Mouse (Mus musculus) brown adipose tissue, adult 24 weeks (tissue): Measurements from ENCODE around the gene 4930469K13Rik. TPM values are rescaled to one million over a fixed set of nuclear protein-coding genes. Genes with fewer than 3 reads are reported as not detected.
A peak's percentile ranks its signal among the peaks of the same experiment; 100 is the strongest.

Experiments used
- H3K27ac ChIP-seq: fragments of 200-500 bp; replicated peaks from 2 replicates; pipeline ENCODE4 v1.5.1; 2012; ENCODE audit warnings: low read depth, mild to moderate bottlenecking, low read length
- H3K4me1 ChIP-seq: fragments of 200-500 bp; 2 replicates; pipeline ENCODE4 v1.6.1; 2012; ENCODE audit warnings: low read length, mixed read lengths; ENCODE audit not compliant: control insufficient read depth, insufficient read depth, insufficient read length
- H3K4me3 ChIP-seq: fragments of 200-500 bp; 2 replicates; pipeline ENCODE4 v1.5.1; 2012; ENCODE audit warnings: low read depth, mild to moderate bottlenecking, low read length, moderate library complexity; ENCODE audit not compliant: insufficient read depth
- polyA plus RNA-seq: library from polyadenylated mRNA; stranded (reverse); fragments of >200 nt; gene quantifications from 2 replicates; pipeline ENCODE4 v1.2.4, GENCODE M21; 2012; ENCODE audit not compliant: missing spikeins, insufficient read depth, insufficient read length

Gene 4930469K13Rik
- polyA plus RNA-seq, 1 experiment, result not detected

DNA sequence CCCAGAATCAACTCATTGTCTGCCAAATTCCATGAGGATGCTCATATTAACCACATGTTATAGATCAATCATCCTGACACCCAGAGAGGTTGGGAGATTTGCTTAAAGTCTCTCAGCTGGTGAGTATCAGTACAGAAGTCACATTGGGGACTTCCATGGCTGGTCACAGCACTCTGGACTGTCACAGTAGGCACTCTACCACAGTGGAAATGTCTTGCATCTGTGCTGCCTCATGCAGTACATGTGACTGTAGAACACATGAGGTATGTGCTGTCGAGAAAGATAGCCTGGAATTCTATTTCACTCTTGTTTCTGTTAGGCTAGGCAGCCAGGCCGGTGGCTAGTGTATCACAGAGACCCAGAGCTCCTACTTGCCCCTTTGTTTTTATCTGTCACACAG is 63.6 kb downstream of the 4930469K13Rik start:
- H3K27ac ChIP-seq, result no peak overlapping the region
- H3K4me1 ChIP-seq, result no peaks in the 10 kb centered on the region
- no peak overlapping the region for H3K4me3 ChIP-seq

DNA sequence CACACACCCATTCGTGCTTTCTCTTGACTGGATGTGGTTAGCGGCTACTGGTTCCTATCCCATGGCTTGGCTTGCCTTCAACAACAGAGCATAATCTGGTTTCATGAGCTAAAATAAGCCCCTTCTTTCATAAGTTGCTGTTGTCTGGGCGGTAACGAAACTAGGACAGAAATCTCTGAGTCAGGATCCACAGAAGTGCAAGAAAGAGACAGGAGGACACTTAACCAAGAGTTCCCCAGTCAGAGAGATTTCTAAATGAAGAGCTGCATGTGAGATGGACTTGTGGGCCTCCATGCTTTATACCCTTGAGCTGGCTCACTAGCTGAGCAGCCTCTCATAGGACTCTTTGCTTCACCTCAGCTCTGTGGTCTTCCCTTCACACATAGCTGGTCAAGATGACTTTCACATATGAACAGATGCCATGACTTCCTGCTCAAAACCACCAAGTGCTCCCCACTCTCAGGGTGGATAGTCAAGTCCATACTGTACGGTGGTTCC is 64.3 kb downstream of the 4930469K13Rik start:
- no peaks in the 10 kb centered on the region for H3K4me1 ChIP-seq
- no peak overlapping the region for H3K27ac ChIP-seq
- H3K4me3 ChIP-seq, result no peak overlapping the region

DNA sequence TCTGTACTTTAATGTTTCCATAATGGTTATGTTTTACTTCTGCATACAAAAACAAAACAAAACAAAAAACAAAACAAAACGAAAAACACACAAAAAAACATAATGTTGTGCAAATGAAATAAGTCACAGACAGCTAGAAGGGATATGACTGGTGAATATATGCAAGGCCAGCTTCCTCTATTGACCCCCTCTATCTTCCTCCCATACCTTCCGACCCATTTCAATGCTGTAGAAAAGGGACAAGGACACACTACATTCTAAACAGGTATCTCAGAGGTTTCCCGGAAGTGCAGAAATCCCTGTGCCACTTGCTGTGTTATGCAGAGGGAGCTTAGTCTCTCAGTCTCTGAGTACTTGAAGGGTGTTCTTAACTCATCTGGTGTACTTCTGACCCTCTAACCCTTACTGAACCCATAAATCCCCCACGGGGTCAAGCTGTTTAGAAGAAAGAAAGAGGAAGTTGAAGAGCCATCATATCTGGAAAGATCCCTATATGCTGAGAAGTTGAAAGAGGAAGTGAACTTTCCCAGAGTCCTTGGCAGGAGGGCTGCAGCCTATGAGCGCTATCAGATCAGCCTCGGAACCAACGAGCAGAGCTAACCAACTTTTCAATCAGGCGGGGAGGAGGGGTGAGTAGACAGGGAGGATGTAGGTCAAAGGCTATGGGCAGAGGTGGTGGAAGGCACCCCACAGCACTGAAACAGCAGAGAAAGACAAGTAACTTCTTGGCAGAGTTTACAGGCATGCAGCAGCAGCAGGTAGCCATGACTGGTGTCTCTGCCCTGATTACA is 67.1 kb downstream of the 4930469K13Rik start:
- H3K4me3 ChIP-seq, result no peak overlapping the region
- no peaks in the 10 kb centered on the region for H3K4me1 ChIP-seq
- H3K27ac ChIP-seq, result peak overlapping the region; percentile 39; the same call in 1 of the 2 replicates

DNA sequence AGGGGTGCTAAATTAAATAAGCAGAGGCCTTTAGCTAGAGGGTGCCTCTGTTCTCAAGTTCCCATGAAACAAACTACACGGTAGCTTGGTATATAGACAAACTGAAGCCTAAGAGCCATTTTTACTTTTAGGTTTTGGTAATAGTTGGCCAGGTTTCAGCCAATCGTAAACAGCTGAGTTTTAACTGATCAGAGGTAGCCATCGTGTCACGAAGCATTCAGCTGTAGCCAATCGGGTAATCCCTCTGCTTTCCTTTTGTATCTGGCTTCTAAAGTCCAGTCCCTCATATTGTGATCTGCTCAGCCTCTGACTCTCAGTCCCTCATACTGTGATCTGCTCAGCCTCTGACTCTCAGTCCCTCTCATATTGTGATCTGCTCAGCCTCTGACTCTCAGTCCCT is 68.7 kb downstream of the 4930469K13Rik start:
- Histone ChIP-seq H3K4me3 (no peak overlapping the region), H3K27ac (no peak overlapping the region), H3K4me1 (no peaks in the 10 kb centered on the region)

DNA sequence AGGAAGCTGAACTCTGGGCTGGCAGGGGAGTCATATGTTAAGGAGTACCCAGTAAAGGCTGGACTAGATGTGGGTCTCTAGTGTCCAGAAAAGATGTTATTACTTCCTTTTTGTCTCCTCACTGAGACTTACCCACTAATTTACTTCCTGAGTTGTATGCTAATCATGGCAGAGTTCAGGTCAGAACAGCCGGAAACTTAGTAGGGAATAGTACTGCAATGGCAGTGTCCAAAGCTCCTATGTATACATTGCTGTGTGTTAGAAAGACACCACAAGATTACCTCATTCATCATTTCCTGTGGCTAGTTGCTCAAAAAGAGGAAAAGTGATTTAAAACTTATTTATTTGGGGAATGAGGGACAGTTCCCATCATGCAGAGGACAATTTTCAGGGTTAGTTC is 73.3 kb downstream of the 4930469K13Rik start:
- Histone ChIP-seq H3K4me1 (no peaks in the 10 kb centered on the region), H3K27ac (no peak overlapping the region), H3K4me3 (no peak overlapping the region)

DNA sequence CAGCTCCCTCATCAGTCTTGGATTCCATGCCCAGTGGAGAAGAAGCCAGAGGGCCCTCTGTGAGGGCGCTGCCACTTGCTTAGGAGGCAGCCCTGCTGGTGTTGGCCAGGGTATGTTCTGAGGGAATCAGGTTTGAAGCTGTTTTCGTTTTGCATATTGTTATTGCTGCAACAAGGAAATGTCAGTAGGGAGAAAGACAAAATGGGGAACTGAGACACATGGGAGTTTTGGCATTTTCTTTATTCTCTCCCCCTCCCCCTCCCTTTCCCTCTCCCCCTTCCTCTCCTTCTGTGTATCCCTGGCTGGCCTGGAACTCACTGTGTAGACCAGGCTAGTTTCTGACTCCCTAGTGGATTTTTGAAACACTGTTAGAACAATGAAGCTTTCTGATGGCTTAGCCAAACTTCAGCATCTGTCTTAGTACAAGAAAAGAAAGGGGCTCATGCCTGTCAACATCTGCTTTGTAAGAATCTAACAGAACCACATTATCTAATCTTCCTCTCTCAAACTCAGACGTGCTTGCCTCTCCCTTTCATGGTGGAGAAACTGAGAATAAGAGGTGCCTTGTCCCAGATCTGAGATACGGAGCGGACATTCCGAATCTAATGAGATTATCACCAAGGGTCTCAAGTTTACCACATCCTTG is 86.2 kb downstream of the 4930469K13Rik start:
- H3K4me1 ChIP-seq, result peaks cover 6% of the 10 kb centered on the region; the same call in 1 of the 2 replicates
- no peak overlapping the region for H3K27ac ChIP-seq
- H3K4me3 ChIP-seq, result no peak overlapping the region

DNA sequence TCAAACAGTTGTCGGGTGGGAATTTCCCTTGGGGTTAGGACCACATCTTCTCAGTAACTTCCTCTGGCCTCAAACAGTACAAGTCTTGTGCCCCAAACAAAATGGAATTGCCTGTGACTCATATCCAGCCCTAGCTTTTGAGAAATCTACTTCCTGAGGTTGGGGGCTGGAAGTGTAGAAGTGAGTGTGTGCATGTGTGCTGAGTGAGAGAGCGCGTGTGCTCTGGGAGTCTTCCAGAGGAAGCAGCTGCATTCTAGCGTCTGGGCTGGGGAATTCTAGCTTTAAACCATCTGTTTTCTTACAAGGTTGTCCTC is 87.5 kb downstream of the 4930469K13Rik start:
- Histone ChIP-seq H3K4me1 (peaks cover 6% of the 10 kb centered on the region; the same call in 1 of the 2 replicates), H3K27ac (no peak overlapping the region), H3K4me3 (no peak overlapping the region)

DNA sequence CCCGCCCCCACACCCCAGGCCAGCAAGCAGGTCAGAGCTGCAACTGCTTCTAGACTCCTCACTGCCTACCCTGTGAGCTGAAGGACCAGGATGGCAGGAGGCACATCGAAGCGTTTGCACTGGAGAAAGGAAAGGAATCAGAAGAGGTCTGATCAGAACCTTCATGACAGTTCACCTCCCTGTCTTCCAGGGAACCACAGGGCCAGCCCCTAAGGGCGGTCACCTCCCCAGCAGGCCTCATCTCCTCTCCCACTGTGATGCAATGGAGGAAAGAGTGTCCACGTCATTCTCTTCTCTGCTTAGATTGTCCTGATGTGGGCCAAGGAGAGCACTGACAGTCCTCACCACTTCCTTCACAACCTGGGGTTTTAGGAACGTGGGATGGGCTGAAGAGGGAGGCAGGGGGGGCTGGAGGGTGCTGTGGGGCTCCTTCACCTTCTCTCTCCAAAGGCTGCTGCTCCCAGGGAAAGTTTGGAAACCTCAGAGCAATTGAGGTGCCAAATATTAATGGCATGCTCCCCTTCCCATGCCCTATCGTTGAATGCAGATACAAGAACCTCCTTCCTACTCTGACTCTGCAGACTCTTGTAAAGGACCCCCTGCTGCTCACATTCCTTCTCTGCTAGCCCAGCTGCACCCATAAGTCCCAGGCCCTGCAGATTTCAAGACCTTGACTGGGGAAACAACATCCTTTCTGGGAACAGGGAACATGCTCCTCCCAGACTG is 88.1 kb downstream of the 4930469K13Rik start:
- Histone ChIP-seq H3K27ac (no peak overlapping the region; the same call in 1 of the 2 replicates), H3K4me1 (peaks cover 6% of the 10 kb centered on the region; the same call in 1 of the 2 replicates), H3K4me3 (no peak overlapping the region)

DNA sequence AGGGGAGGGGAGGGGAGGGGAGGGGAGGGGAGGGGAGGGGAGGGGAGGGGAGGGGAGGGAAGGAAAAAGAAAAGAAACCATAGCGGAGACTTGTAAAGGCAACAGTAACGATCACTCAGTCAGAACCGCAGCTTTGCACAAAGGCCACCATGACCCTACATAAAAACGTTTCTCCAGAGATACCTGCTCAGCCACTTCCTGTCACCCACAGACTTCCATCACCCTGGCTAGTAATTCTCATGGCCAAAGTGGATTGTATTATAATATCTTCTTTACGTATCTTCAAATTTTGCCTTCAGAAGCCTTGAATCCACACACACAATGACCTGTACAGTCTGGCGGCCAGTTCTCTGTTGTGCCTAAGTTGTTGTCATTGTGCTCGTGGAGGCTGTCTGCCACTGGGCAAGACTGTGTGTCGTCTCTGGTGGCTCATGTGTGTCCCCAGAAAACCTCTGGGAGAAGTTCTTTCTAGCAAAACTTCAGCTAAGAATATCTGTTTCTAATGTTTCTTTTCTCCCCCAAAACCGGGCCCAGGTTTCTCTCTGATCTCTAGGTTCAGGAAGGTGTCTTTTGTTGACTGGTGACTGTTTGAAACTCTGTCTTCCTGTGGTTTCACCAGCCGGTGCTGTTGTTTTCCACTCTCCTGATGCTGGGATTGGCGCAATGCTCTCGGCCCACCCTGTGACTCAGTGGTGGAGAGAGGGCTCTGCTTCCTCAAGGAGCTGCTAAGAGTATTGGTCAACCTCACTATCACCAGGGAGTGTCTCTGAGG is 88.9 kb downstream of the 4930469K13Rik start:
- H3K4me3 ChIP-seq, result no peak overlapping the region
- H3K27ac ChIP-seq, result no peak overlapping the region; the same call in 1 of the 2 replicates
- H3K4me1 ChIP-seq, result peaks cover 6% of the 10 kb centered on the region; the same call in 1 of the 2 replicates

DNA sequence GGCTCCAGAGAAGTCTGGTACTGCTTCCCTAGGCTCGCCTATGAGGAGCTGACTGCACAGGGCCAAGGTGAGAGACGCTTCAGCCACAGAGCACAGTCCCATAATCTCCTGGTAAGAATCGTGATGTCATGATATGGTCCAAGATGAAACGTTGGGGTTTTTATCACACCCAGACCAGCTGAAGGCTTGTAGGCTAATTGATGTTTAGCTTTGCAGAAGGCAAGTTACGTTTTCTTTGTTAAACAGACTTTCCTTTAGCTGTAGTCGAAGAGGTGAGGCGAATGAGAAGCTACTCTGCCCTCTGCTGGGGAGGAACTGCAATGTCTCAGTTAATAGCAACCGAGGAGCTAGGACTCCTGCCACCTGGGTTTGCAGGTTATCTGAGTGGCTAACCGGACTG is 89.7 kb downstream of the 4930469K13Rik start:
- H3K4me1 ChIP-seq, result peaks cover 6% of the 10 kb centered on the region; the same call in 1 of the 2 replicates
- H3K4me3 ChIP-seq, result no peak overlapping the region
- H3K27ac ChIP-seq, result no peak overlapping the region

DNA sequence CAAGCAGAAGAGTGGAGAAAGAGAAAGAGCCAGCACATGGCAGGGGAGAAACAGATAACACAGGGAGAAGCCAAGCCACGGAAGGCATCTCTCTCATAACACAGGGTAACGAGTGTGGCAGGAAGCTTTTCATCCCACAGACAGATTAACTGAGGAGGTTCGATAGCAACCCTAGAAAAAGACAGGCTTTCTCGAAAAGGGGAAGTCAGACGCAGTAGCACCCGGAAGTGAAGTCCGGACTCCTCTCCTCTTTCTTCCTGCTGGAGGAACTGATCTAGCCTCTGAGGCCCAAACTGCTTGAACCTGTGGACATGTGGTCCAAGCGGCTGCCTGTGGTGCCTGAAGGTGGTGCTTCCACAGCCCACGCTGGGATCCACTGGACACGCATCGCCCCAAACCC is 90.1 kb downstream of the 4930469K13Rik start:
- H3K4me3 ChIP-seq, result no peak overlapping the region
- H3K27ac ChIP-seq, result peak overlapping the region; percentile 31; the same call in 1 of the 2 replicates
- H3K4me1 ChIP-seq, result peaks cover 6% of the 10 kb centered on the region; the same call in 1 of the 2 replicates

DNA sequence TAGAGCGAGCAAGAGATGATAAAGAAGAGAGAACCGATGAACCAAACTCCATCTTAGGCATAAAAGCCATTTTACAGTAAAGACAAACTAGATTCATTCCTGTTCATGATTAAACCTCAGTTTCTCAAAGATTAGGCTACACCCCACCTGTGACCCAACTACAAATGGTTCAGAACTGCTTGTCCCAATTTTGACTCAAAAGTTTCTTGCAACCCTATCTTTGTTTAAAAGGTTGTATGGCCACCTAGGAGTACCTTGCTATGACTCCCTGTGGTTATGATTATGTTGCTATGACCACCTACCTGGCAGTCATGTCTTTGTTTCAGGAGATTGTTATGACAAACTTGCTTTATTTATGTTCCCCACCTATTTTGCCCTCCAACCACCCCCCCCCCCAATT is 90.7 kb downstream of the 4930469K13Rik start:
- no peak overlapping the region for H3K4me3 ChIP-seq
- peaks cover 6% of the 10 kb centered on the region; the same call in 1 of the 2 replicates for H3K4me1 ChIP-seq
- no peak overlapping the region for H3K27ac ChIP-seq

DNA sequence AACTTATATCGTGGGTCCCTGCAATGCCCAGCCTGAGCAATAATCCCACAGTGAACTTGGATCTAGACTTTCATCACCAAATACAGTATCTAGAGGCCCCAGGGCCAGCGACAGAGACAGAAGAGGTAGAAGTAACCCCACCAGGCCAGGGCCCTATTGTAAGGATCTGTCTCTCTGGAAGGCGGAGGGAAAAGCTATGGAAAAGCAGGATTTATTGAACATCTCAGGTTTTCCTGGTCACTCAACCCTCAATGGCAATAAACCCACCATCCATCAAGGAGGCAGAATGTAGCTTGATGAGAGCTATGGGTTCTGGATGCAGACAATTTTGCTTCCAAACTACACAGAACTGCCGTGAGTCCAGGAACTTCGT is 95.8 kb downstream of the 4930469K13Rik start:
- Histone ChIP-seq H3K4me3 (no peak overlapping the region), H3K27ac (no peak overlapping the region), H3K4me1 (no peaks in the 10 kb centered on the region)

DNA sequence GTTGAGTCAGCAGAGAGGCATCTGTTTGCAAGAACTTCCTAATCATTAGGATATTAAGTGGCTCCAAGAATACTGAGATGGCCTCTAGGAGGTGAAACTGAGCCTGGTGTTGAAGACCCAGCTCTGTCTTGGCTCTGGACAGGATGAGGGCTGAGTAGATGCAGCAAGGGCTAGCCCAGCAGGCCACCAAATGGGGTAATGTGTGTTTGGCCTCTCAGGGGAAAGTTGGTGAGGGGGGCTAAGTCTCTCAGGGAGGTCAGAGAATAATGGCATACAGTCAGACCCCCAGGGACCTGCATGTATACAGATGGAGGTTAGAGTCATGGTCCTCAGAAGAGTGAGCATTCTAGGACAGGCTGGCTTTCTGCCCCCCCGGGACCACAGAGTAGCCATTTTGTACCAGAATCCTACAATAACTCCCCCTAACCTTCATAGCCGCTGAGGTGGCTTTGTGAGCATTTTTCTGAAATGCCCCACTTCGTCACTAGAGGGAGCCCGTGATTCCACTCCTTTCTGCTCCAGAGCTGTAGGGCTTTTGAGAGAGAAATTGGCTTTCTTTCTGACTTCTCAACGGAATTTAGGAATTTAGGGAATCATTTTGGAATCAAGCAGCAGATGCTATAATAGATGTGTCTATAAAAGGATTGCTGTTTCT is 96.3 kb downstream of the 4930469K13Rik start:
- Histone ChIP-seq H3K4me3 (no peak overlapping the region), H3K27ac (no peak overlapping the region), H3K4me1 (no peaks in the 10 kb centered on the region)
